Mouse (Mus musculus): ENCODE measurements around the gene Olfr10. TPM values are rescaled to one million over a fixed set of nuclear protein-coding genes. Genes with fewer than 3 reads are reported as not detected.

Olfr10 gene
- polyA plus RNA-seq, 1 experiment = not detected

DNA sequence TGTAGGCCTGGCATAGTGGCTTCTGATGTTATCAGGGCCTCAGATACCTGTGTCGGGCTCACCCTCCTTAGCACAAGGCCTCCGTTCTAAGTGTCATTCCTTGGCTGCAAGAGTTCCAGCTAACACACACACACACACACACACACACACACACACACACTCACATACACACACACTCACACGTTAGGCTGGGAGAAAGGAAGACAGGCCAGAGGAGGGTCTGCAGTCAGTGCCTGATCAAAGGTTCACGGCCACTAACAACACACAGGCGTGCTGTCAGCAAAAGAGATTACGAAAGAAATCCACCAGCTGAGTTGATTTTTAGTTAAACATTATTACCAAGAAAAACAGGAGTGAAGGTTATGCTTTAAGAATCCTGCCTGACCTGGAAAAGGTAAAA lies 37.9 kb upstream of the Olfr10 start:
- Histone ChIP-seq H3K36me3 (ENCODE audit: control insufficient read depth, insufficient read depth) (peaks cover 3% of the 10 kb centered on the region), H3ac (ENCODE audit: control insufficient read depth, insufficient read length) (no peak overlapping the region), H3K4me2 (ENCODE audit: low read depth) (no peak overlapping the region), H3K79me2 (ENCODE audit: control insufficient read depth, insufficient read depth) (no peaks in the 10 kb centered on the region), H3K4me3 (no peak overlapping the region), H3K27me3 (ENCODE audit: control insufficient read depth, insufficient read depth, insufficient read length) (no peaks in the 10 kb centered on the region)
- TF ChIP-seq SRF (IDR thresholded peaks at IDR 0.05; ENCODE audit: control insufficient read depth, insufficient read length, low read depth) (no peak), REST (IDR thresholded peaks at IDR 0.05; ENCODE audit: insufficient read depth, insufficient read length) (no peak), CEBPB (IDR thresholded peaks at IDR 0.05; ENCODE audit: insufficient read depth, poor library complexity, severe bottlenecking) (no peak), USF1 (IDR thresholded peaks at IDR 0.05; ENCODE audit: low read depth) (no peak)

DNA sequence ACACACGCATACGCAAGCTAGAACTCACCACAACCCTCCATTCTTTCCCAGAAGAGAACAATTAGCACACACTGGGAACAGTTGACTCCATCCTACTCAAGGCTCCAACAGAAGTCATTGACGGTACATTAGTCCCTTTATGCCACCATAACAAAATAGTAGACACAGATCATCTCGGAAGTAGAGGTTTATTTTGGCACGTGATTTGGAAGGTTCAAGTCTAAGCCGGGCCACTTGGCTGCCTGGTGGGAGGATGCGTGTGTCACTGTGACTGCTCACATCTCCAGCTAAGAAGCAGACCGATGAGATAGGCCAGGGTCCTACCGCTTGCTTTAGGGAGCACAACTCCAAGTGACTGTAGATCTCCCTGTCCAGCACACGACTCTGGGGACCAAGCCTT lies 37.2 kb upstream of the Olfr10 start:
- Histone ChIP-seq H3K4me3 (no peak overlapping the region), H3K27me3 (ENCODE audit: control insufficient read depth, insufficient read depth, insufficient read length) (no peaks in the 10 kb centered on the region), H3K79me2 (ENCODE audit: control insufficient read depth, insufficient read depth) (no peaks in the 10 kb centered on the region), H3K4me2 (ENCODE audit: low read depth) (no peak overlapping the region), H3ac (ENCODE audit: control insufficient read depth, insufficient read length) (no peak overlapping the region), H3K36me3 (ENCODE audit: control insufficient read depth, insufficient read depth) (no peaks in the 10 kb centered on the region)
- TF ChIP-seq POLR2A (IDR thresholded peaks at IDR 0.05; ENCODE audit: insufficient read length, low read depth) (no peak), MYOD1 (IDR thresholded peaks at IDR 0.05; ENCODE audit: control insufficient read depth in 1 of 3, insufficient read length in 2 of 3, low read depth in 2 of 3) (no peak), TCF3 (IDR thresholded peaks at IDR 0.05; ENCODE audit: insufficient read length, low read depth) (no peak), CEBPB (IDR thresholded peaks at IDR 0.05; ENCODE audit: insufficient read depth, poor library complexity, severe bottlenecking) (no peak), POLR2AphosphoS2 (IDR thresholded peaks at IDR 0.05; ENCODE audit: insufficient read length, low read depth) (no peak)

GRCm38 (mm10) chr11:49267970-49268579 lies 36.5 kb upstream of the Olfr10 start:
- no peaks in the 10 kb centered on the region for H3K27me3 ChIP-seq (ENCODE audit: control insufficient read depth, insufficient read depth, insufficient read length)
- TF ChIP-seq POLR2AphosphoS2 (IDR thresholded peaks at IDR 0.05; ENCODE audit: insufficient read length, low read depth) (no peak), MYOD1 (IDR thresholded peaks at IDR 0.05; ENCODE audit: control insufficient read depth in 1 of 3, insufficient read length in 2 of 3, low read depth in 2 of 3) (no peak), MYOG (IDR thresholded peaks at IDR 0.05; ENCODE audit: control insufficient read depth in 1 of 3, insufficient read depth in 1 of 3, insufficient read length in 2 of 3, low read depth in 2 of 3) (no peak), POLR2A (IDR thresholded peaks at IDR 0.05; ENCODE audit: insufficient read length, low read depth) (no peak), E2F4 (IDR thresholded peaks at IDR 0.05; ENCODE audit: insufficient read depth) (no peak), CEBPB (IDR thresholded peaks at IDR 0.05; ENCODE audit: insufficient read depth, poor library complexity, severe bottlenecking) (no peak), TCF12 (IDR thresholded peaks at IDR 0.05; ENCODE audit: insufficient read depth, poor library complexity, severe bottlenecking) (no peak), REST (IDR thresholded peaks at IDR 0.05; ENCODE audit: insufficient read depth, insufficient read length) (no peak), USF1 (IDR thresholded peaks at IDR 0.05; ENCODE audit: low read depth) (no peak), SRF (IDR thresholded peaks at IDR 0.05; ENCODE audit: control insufficient read depth, insufficient read length, low read depth) (no peak), TCF3 (IDR thresholded peaks at IDR 0.05; ENCODE audit: insufficient read length, low read depth) (no peak), MAX (IDR thresholded peaks at IDR 0.05; ENCODE audit: low read depth) (no peak)
- H3K79me2 ChIP-seq (ENCODE audit: control insufficient read depth, insufficient read depth) = no peaks in the 10 kb centered on the region
- H3ac ChIP-seq (ENCODE audit: control insufficient read depth, insufficient read length) = no peak overlapping the region
- no peak overlapping the region for H3K4me2 ChIP-seq (ENCODE audit: low read depth)
- H3K4me3 ChIP-seq = no peak overlapping the region
- H3K36me3 ChIP-seq (ENCODE audit: control insufficient read depth, insufficient read depth) = no peaks in the 10 kb centered on the region

DNA sequence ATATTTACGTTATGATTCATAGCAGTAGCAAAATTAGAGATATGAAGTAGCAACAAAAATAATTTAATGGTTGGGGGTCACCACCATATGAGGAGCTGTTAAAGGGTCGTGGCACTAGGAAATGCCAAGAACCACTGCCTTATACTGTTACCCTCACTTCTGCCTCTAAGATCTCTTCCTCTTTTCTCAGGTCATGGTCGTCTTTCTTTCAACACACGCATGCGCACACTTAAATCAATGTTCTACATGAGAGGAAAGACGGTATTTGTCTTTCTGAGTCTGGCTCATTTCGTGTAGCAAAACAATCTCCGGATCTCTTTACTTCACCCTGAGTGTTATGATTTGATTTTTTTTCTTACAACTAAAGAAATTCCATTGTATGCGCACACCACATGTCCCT lies 34.8 kb upstream of the Olfr10 start:
- Histone ChIP-seq H3K4me2 (ENCODE audit: low read depth) (no peak overlapping the region), H3ac (ENCODE audit: control insufficient read depth, insufficient read length) (no peak overlapping the region), H3K79me2 (ENCODE audit: control insufficient read depth, insufficient read depth) (no peaks in the 10 kb centered on the region), H3K36me3 (ENCODE audit: control insufficient read depth, insufficient read depth) (no peaks in the 10 kb centered on the region), H3K4me3 (no peak overlapping the region), H3K27me3 (ENCODE audit: control insufficient read depth, insufficient read depth, insufficient read length) (no peaks in the 10 kb centered on the region)
- TF ChIP-seq CEBPB (IDR thresholded peaks at IDR 0.05; ENCODE audit: insufficient read depth, poor library complexity, severe bottlenecking) (no peak), MYOG (IDR thresholded peaks at IDR 0.05; ENCODE audit: control insufficient read depth in 1 of 3, insufficient read depth in 1 of 3, insufficient read length in 2 of 3, low read depth in 2 of 3) (no peak), POLR2AphosphoS2 (IDR thresholded peaks at IDR 0.05; ENCODE audit: insufficient read length, low read depth) (no peak), TCF12 (IDR thresholded peaks at IDR 0.05; ENCODE audit: insufficient read depth, poor library complexity, severe bottlenecking) (no peak), SRF (IDR thresholded peaks at IDR 0.05; ENCODE audit: control insufficient read depth, insufficient read length, low read depth) (no peak), MAX (IDR thresholded peaks at IDR 0.05; ENCODE audit: low read depth) (no peak), TCF3 (IDR thresholded peaks at IDR 0.05; ENCODE audit: insufficient read length, low read depth) (no peak), E2F4 (IDR thresholded peaks at IDR 0.05; ENCODE audit: insufficient read depth) (no peak), MYOD1 (IDR thresholded peaks at IDR 0.05; ENCODE audit: control insufficient read depth in 1 of 3, insufficient read length in 2 of 3, low read depth in 2 of 3) (no peak), REST (IDR thresholded peaks at IDR 0.05; ENCODE audit: insufficient read depth, insufficient read length) (no peak), USF1 (IDR thresholded peaks at IDR 0.05; ENCODE audit: low read depth) (no peak), POLR2A (IDR thresholded peaks at IDR 0.05; ENCODE audit: insufficient read length, low read depth) (no peak)

DNA sequence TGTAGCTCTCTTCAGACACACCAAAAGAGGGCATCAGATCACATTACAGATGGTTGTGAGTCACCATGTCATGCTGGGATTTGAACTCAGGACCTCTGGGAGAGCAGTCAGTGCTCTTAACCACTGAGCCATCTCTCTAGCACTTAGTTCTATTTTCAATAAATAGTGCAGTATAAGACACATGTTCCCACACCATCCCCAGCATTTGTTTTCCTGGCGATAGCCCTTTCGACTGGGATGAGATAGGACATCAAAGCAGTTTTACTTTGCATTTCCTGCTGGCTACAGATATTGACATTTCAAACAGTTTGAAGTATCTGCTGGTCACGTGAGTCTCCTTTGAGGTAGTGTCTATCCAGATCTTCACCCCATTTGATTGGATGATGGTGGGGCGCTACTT lies 34.2 kb upstream of the Olfr10 start:
- Histone ChIP-seq H3K4me2 (ENCODE audit: low read depth) (no peak overlapping the region), H3K79me2 (ENCODE audit: control insufficient read depth, insufficient read depth) (no peaks in the 10 kb centered on the region), H3ac (ENCODE audit: control insufficient read depth, insufficient read length) (no peak overlapping the region), H3K4me3 (no peak overlapping the region), H3K36me3 (ENCODE audit: control insufficient read depth, insufficient read depth) (no peaks in the 10 kb centered on the region), H3K27me3 (ENCODE audit: control insufficient read depth, insufficient read depth, insufficient read length) (no peaks in the 10 kb centered on the region)
- TF ChIP-seq POLR2A (IDR thresholded peaks at IDR 0.05; ENCODE audit: insufficient read length, low read depth) (no peak), SRF (IDR thresholded peaks at IDR 0.05; ENCODE audit: control insufficient read depth, insufficient read length, low read depth) (no peak), TCF12 (IDR thresholded peaks at IDR 0.05; ENCODE audit: insufficient read depth, poor library complexity, severe bottlenecking) (no peak), CEBPB (IDR thresholded peaks at IDR 0.05; ENCODE audit: insufficient read depth, poor library complexity, severe bottlenecking) (no peak), MYOD1 (IDR thresholded peaks at IDR 0.05; ENCODE audit: control insufficient read depth in 1 of 3, insufficient read length in 2 of 3, low read depth in 2 of 3) (no peak)
